Mouse (Mus musculus) frontal cortex, adult 2 months (tissue): Measurements from ENCODE around the gene Cdh13. TPM values are rescaled to one million over a fixed set of nuclear protein-coding genes. Genes with fewer than 3 reads are reported as not detected.

Experiments used
- DNase-seq, 2 experiments: peaks; one replicate each; pipeline ENCODE4 v3.0.0; 2022; ENCODE audit warnings: low spot score in 1 of 2; ENCODE audit errors: extremely low spot score in 1 of 2
- polyA plus RNA-seq: library from polyadenylated mRNA; depleted of rRNA; stranded (reverse); fragments of >200 nt; gene quantifications from 2 replicates; pipeline ENCODE4 v1.2.3, GENCODE M21; 2012

The Cdh13 gene
- polyA plus RNA-seq, 1 experiment = 44.9 TPM

- DNase-seq = no peak
These were observed 154.3 kb downstream of the Cdh13 start for GRCm38 (mm10) chr8:118437874-118438273.

GRCm38 (mm10) chr8:118439857-118440256 is 156.3 kb downstream of the Cdh13 start:
- no peak for DNase-seq

- peak in 1 of 2 experiments; percentile 62 for DNase-seq
These were observed 159.8 kb downstream of the Cdh13 start for GRCm38 (mm10) chr8:118443361-118443760.

GRCm38 (mm10) chr8:118444651-118445207 is 161.2 kb downstream of the Cdh13 start:
- no peak for DNase-seq

GRCm38 (mm10) chr8:118446516-118446915 is 163.0 kb downstream of the Cdh13 start:
- DNase-seq = no peak

- DNase-seq = peak in 1 of 2 experiments; percentile 11
These were observed 164.5 kb downstream of the Cdh13 start for GRCm38 (mm10) chr8:118448011-118448410.

GRCm38 (mm10) chr8:118452445-118453103 is 169.0 kb downstream of the Cdh13 start:
- no peak for DNase-seq

GRCm38 (mm10) chr8:118455245-118455644 is 171.7 kb downstream of the Cdh13 start:
- DNase-seq = no peak

GRCm38 (mm10) chr8:118465330-118465948 is 181.9 kb downstream of the Cdh13 start:
- no peak for DNase-seq

- no peak for DNase-seq
These were observed 194.1 kb downstream of the Cdh13 start for GRCm38 (mm10) chr8:118477587-118477986.

GRCm38 (mm10) chr8:118488735-118489134 is 205.2 kb downstream of the Cdh13 start:
- peak; percentile 16 to 56 for DNase-seq

- no peak for DNase-seq
These were observed 219.0 kb downstream of the Cdh13 start for GRCm38 (mm10) chr8:118502509-118502908.

- DNase-seq = no peak
These were observed 225.9 kb downstream of the Cdh13 start for GRCm38 (mm10) chr8:118509426-118509825.

- no peak for DNase-seq
These were observed 229.7 kb downstream of the Cdh13 start for GRCm38 (mm10) chr8:118513259-118513658.

GRCm38 (mm10) chr8:118515616-118516015 is 232.1 kb downstream of the Cdh13 start:
- DNase-seq = no peak

GRCm38 (mm10) chr8:118517071-118517470 is 233.5 kb downstream of the Cdh13 start:
- no peak for DNase-seq

GRCm38 (mm10) chr8:118518030-118518741 is 234.7 kb downstream of the Cdh13 start:
- DNase-seq = peak; percentile 38 to 69

GRCm38 (mm10) chr8:118518742-118519102 is 235.2 kb downstream of the Cdh13 start:
- no peak for DNase-seq

- DNase-seq = no peak
These were observed 240.4 kb downstream of the Cdh13 start for GRCm38 (mm10) chr8:118523922-118524321.

GRCm38 (mm10) chr8:118538816-118539558 is 255.5 kb downstream of the Cdh13 start:
- no peak for DNase-seq

GRCm38 (mm10) chr8:118539559-118539819 is 256.0 kb downstream of the Cdh13 start:
- no peak for DNase-seq
